Mouse (Mus musculus) adrenal gland, adult 8-10 months (tissue): Measurements from ENCODE around the gene Myo18a. TPM values are rescaled to one million over a fixed set of nuclear protein-coding genes. Genes with fewer than 3 reads are reported as not detected.

Experiments
- DNase-seq: peaks from one replicate; pipeline ENCODE4 v3.0.0; 2022
- total RNA-seq, 4 experiments: library from RNA; stranded (reverse); gene quantifications; 2 replicates each; pipeline ENCODE4 v1.2.4; 2022

Myo18a gene
- total RNA-seq, 4 experiments from 2014 or later, result 61.9 to 158 (median 94.7) TPM

- DNase-seq, result no peak
Measured at GRCm38 (mm10) chr11:77901366-77901765, 138.3 kb downstream of the Myo18a start.

DNA sequence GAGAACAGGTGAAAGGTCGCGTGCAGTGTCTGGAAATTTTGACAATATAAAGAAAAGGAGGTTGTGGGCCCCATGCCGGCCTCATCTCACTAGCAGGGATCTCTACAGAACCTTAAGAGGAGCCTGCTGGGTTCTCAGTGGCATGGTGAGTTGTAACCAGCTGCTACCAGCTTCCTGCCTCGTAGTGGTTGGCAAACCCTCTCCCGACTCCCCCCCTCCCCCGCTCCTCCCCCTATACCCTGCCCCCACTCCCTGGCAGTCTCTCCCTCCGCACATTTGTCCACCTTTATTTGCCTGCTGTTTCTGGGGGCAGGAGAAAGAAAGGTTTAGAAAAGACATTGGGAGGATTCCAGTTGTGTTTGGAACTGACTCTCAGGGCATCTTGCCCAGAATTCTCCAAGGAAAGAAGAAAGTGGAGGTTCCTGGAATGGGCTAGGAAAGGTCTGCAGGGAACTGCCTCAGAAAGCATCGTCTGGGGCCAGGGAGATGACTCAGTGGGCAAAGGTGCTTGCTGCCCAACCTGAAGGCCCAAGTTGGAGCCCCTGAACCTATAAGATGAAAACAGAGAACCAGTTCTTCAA lies 138.8 kb downstream of the Myo18a start:
- DNase-seq, result no peak

DNA sequence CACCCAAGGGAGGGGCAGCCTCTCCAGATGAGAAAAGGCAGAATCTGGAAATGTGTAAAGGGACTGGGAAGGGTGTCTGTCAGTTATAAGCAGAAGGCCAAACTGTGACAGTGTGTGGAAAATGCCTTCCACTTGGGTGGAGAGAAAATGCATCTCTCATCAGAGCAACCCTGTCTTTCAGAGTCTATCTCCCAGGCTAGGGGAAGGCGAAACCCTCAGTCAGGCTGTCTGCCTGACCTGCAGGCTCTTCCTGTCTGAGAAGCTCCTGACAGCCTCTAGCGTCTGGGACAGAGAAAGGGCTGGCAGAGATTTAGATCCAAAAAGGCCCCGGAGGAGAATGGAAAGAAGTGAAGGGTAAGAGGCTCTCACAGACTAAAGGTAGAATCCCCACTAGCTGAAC lies 140.7 kb downstream of the Myo18a start:
- DNase-seq, result no peak

GRCm38 (mm10) chr11:77904707-77905106 lies 141.7 kb downstream of the Myo18a start:
- no peak for DNase-seq

DNA sequence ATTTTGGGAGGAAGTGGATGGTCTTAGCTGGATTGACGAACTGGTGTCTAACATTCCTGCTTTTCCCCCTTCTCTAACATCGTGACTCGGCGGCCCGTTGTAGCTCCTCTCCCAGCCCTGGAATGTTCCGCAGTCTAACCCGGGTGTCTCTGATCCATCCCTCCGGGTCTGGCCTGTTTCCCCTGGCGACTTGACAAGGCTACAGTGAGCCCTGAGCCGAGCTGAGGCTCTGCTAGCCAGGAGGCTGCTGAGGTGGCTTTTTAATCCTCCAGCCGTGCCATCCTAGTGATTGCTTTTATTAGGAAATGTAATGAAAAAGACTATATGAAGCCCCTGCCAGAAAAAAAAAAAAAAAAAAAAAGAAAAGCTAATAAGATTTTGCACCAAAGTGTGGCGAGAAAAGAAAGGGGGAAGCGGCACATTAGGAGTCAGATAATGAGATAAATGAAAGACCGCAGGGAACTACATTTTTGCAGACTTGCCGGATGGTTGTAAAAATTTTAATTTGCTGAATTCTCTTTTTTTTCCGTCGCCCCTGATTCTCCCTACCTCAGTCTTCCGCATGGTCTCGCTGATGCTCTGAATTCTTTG lies 143.1 kb downstream of the Myo18a start:
- DNase-seq, result no peak

DNA sequence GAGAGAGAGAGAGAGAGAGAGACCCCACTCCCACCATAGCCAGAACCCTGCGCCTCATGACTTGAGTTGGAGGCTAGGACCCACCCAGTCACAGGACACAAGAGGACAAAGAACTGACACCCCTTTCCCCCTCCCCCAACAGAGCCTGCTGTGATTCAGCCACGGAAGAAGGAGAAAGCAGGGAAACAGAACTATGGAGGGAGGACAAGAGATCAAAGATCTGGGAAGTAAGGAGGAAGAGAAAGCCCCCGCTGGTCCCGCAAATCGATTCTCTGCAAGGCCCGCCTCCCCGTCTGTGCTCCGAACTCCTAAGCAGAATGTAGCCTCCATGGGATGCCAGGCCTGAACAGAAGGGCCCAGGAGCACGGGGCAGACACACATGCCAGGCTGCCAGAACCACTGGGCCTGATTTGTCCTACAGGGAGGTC lies 143.7 kb downstream of the Myo18a start:
- no peak for DNase-seq

DNA sequence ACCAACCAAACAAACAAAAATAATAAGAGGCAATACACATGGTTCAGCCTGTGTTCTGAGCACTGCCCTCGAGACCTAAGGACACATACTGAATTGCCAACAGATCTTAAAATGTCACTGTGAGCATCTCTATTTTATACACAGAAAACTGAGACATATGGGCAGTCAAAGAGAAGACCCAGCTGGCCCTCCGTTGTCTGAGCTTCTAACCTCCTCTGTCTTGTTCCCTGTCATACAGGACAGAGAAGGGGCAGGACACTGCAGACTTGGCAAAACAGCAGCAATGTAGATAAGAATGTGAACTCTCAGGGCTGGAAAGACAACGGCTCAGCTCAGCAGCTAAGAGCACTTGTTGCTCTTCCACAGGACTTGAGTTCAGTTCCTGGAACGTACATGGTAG lies 145.4 kb downstream of the Myo18a start:
- DNase-seq, result no peak

DNA sequence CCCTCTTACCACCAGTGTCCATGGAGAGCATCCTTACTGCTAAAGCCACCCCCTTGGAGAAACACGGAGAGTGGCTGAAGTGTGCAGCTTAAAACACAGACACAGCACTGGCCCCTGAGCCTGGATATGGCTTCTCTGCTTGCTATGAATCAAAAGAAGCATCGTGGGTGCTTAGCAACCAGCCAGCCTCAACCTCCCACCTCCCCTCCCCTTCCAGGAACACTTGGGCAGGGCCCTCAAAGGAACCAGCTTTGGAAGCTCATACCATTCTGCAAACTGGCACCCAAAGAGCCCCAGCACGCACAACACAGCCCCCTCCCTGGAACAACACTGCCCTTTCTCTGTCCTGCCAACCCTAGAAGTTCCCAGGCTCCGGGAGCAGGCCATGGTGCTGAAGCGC lies 146.3 kb downstream of the Myo18a start:
- no peak for DNase-seq

DNA sequence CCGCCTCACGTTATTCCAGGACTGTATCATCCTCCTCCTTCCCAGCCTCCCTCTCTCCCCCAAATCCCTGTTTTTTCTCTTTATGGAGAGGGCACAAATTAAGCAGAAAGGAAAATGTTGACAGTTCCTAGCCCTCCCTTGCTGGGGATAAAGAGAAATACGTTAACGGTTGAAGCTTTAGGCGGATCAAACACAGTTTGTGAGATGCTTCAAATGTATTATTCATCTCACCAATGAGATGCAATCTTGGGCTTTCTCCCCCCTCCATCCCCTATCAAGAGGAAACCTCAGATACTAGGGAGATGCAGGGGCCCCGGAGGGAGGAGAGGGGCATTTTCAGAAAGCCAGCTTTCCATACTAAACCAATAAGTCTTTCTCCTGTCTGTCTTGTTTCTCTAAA lies 146.7 kb downstream of the Myo18a start:
- DNase-seq, result no peak

- DNase-seq, result peak; percentile 38
Measured at GRCm38 (mm10) chr11:77913505-77913904, 150.5 kb downstream of the Myo18a start.

GRCm38 (mm10) chr11:77914598-77915260 lies 151.7 kb downstream of the Myo18a start:
- no peak for DNase-seq

Other genes starting within 250 kb of the Myo18a start
- 10 to 100 TPM; 14.6 to 23.9 (median 17.4) TPM for gene Abhd15, start 248.1 kb upstream of the Myo18a start, total RNA-seq
- 10 to 100 TPM; 15.1 to 28.8 (median 20.0) TPM for gene Trp53i13, start 247.3 kb upstream of the Myo18a start, total RNA-seq
- gene Gm10392, start 244.0 kb upstream of the Myo18a start, total RNA-seq, result not detected
- 10 to 100 TPM; 47.5 to 69.2 (median 61.7) TPM for gene Taok1, start 155.4 kb upstream of the Myo18a start, total RNA-seq
- 10 to 100 TPM; 85.4 to 88.9 (median 86.7) TPM for gene Nufip2, start 77.1 kb upstream of the Myo18a start, total RNA-seq
- not detected for gene Cryba1, start 38.0 kb upstream of the Myo18a start, total RNA-seq
- not detected for gene Gm10277, start 24.5 kb downstream of the Myo18a start, total RNA-seq
- gene Pipox, start 130.8 kb downstream of the Myo18a start, total RNA-seq, result 1 to 10 TPM in 2 of 4 experiments, under 1 TPM in 2; 0.89 to 2.4 (median 1.5) TPM
- 1 to 10 TPM; 3.1 to 6.8 (median 4.0) TPM for gene Sez6, start 167.6 kb downstream of the Myo18a start, total RNA-seq
- 10 to 100 TPM; 50.6 to 78.2 (median 63.1) TPM for gene Phf12, start 219.5 kb downstream of the Myo18a start, total RNA-seq